Mouse (Mus musculus) adrenal gland, adult 2 months (tissue): ENCODE measurements around the gene Ccn2. TPM values are rescaled to one million over a fixed set of nuclear protein-coding genes. Genes with fewer than 3 reads are reported as not detected.

Source experiments
- DNase-seq: peaks from one replicate; pipeline ENCODE4 v3.0.0; 2021
- long read RNA-seq: library from polyadenylated mRNA; stranded (forward); transcript quantifications from one replicate; pipeline ENCODE4 v2.0.0, GENCODE M21; 2021
- polyA plus RNA-seq: library from polyadenylated mRNA; depleted of rRNA; stranded (reverse); fragments of >200 nt; gene quantifications from 2 replicates; pipeline ENCODE4 v1.2.3, GENCODE M21; 2012; rRNA removed
- total RNA-seq, 2 experiments: library from RNA; stranded (reverse); gene quantifications; 2 replicates each; pipeline ENCODE4 v1.2.3; 2021

Ccn2 gene
- total RNA-seq: 10 to 100 TPM; 51.1 to 78.2 TPM
- 241 and 278 TPM in 2 replicates for polyA plus RNA-seq
- long read RNA-seq, transcript Ccn2-201 (5 exons, 2,398 nt): major isoform, 32 of 38 reads
- long read RNA-seq, partial matches to known transcripts: 3 of 38 reads
- long read RNA-seq, other reads (novel, unspliced or antisense): 3 of 38 reads

GRCm38 (mm10) chr10:24595250-24596002 is at the start of gene Ccn2:
Ccn2 (plus strand) TSS chr10:24595442.
- peak; percentile 78 for DNase-seq

GRCm38 (mm10) chr10:24552870-24553269 is 42.4 kb upstream of the Ccn2 start:
- no peak for DNase-seq

GRCm38 (mm10) chr10:24554091-24554490 is 41.2 kb upstream of the Ccn2 start:
- no peak for DNase-seq

GRCm38 (mm10) chr10:24558366-24558765 is 36.9 kb upstream of the Ccn2 start:
- DNase-seq: no peak

GRCm38 (mm10) chr10:24569691-24570420 is 25.4 kb upstream of the Ccn2 start:
- DNase-seq: no peak

- no peak for DNase-seq
Observed at GRCm38 (mm10) chr10:24572044-24572960, 22.9 kb upstream of the Ccn2 start.

GRCm38 (mm10) chr10:24573484-24573883 is 21.8 kb upstream of the Ccn2 start:
- DNase-seq: no peak

- DNase-seq: no peak
Observed at GRCm38 (mm10) chr10:24581076-24581475, 14.2 kb upstream of the Ccn2 start.

GRCm38 (mm10) chr10:24588824-24589223 is 6.4 kb upstream of the Ccn2 start:
- no peak for DNase-seq

GRCm38 (mm10) chr10:24589238-24589637 is 6.0 kb upstream of the Ccn2 start:
- DNase-seq: no peak

- DNase-seq: no peak
Observed at GRCm38 (mm10) chr10:24590546-24590945, 4.7 kb upstream of the Ccn2 start.

- DNase-seq: peak; percentile 75
Observed at GRCm38 (mm10) chr10:24591136-24591535, 4.1 kb upstream of the Ccn2 start.

- DNase-seq: no peak
Observed at GRCm38 (mm10) chr10:24591741-24592140, 3.5 kb upstream of the Ccn2 start.

- DNase-seq: no peak
Observed at GRCm38 (mm10) chr10:24592318-24592717, 2.9 kb upstream of the Ccn2 start.

- no peak for DNase-seq
Observed at GRCm38 (mm10) chr10:24592969-24593368, 2.3 kb upstream of the Ccn2 start.

GRCm38 (mm10) chr10:24593556-24593955 is 1.7 kb upstream of the Ccn2 start:
- DNase-seq: no peak

- DNase-seq: peak; percentile 21
Observed at GRCm38 (mm10) chr10:24596003-24596868, 994 bp downstream of the Ccn2 start.

- no peak for DNase-seq
Observed at GRCm38 (mm10) chr10:24596869-24597339, 1.7 kb downstream of the Ccn2 start.

GRCm38 (mm10) chr10:24597789-24598188 is 2.5 kb downstream of the Ccn2 start:
- DNase-seq: no peak

GRCm38 (mm10) chr10:24598693-24599092 is 3.5 kb downstream of the Ccn2 start:
- DNase-seq: no peak

- DNase-seq: peak; percentile 34
Observed at GRCm38 (mm10) chr10:24599802-24600201, 4.6 kb downstream of the Ccn2 start.
